Mouse (Mus musculus) stomach, postnatal 0 days (tissue): Measurements from ENCODE around the gene Hmbs. TPM values are rescaled to one million over a fixed set of nuclear protein-coding genes. Genes with fewer than 3 reads are reported as not detected.
"Not testable (repeated sequence)": the region's sequence is repeated elsewhere in the genome, so short reads cannot be mapped to it uniquely, and the experiment has no call there.

Experiments
- ATAC-seq: fragments of 200-750 bp; cut with Nextera tagmentation; 2 replicates; pipeline ENCODE4 v1.8.0; 2017; ENCODE audit not compliant: low FRiP score, low TSS enrichment
- DNase-seq: peaks from one replicate; pipeline ENCODE4 v3.0.0-alpha.2; 2016; ENCODE audit warnings: low spot score
- H3K27ac ChIP-seq: fragments of 300-500 bp; sonication (generic); replicated peaks from 2 replicates; pipeline ENCODE4 v1.5.1; 2014; ENCODE audit warnings: mild to moderate bottlenecking, control low read depth
- H3K27me3 ChIP-seq: fragments of 300-500 bp; sonication (generic); 2 replicates; pipeline ENCODE4 v1.6.1; 2014; ENCODE audit warnings: low read length; ENCODE audit not compliant: control insufficient read depth, insufficient read depth
- H3K36me3 ChIP-seq: fragments of 300-500 bp; sonication (generic); 2 replicates; pipeline ENCODE4 v1.6.1; 2014; ENCODE audit warnings: low read length, mixed read lengths; ENCODE audit not compliant: control insufficient read depth, insufficient read depth
- H3K4me1 ChIP-seq: fragments of 300-500 bp; sonication (generic); replicated peaks from 2 replicates; pipeline ENCODE4 v1.6.1; 2014; ENCODE audit warnings: antibody characterized with exemption; ENCODE audit not compliant: control insufficient read depth, insufficient read depth
- H3K4me2 ChIP-seq: fragments of 300-500 bp; sonication (generic); replicated peaks from 2 replicates; pipeline ENCODE4 v1.6.1; 2014; ENCODE audit warnings: low read depth, mild to moderate bottlenecking, control low read depth, moderate library complexity
- H3K4me3 ChIP-seq: fragments of 300-500 bp; sonication (generic); 2 replicates; pipeline ENCODE4 v1.5.1; 2014; ENCODE audit warnings: low read depth, low read length, control low read depth
- H3K9ac ChIP-seq: fragments of 300-500 bp; sonication (generic); 2 replicates; pipeline ENCODE4 v1.6.1; 2014; ENCODE audit warnings: mild to moderate bottlenecking, low read length, control low read depth, mixed read lengths
- H3K9me3 ChIP-seq: fragments of 300-500 bp; sonication (generic); 2 replicates; pipeline ENCODE4 v1.6.1; 2016; ENCODE audit warnings: low read length; ENCODE audit not compliant: control insufficient read depth
- CTCF ChIP-seq: IDR thresholded peaks from 2 replicates; pipeline ENCODE4 v1.5.1; 2016; ENCODE audit warnings: antibody characterized with exemption, low read depth, mild to moderate bottlenecking, moderate library complexity
- EP300 ChIP-seq: optimal IDR thresholded peaks from 2 replicates; pipeline ENCODE3; 2016; ENCODE audit warnings: antibody characterized with exemption
- WGBS: fragments of 180-500 bp; shearing (Covaris S2); extraction: QIAGEN DNeasy Blood & Tissue Kit; methylation state at CpG from one replicate; pipeline ENCODE4 v1.1.7; 2014; 5-methylcytosine and 5-hydroxymethylcytosine counted together
- polyA plus RNA-seq: library from polyadenylated mRNA; unstranded; fragments of >200 nt; fragmentation: Nextera tagmentation; extraction: Ambion mirVana; gene quantifications from 2 replicates; pipeline ENCODE4 v1.2.1, GENCODE M21; 2015

The Hmbs gene
- polyA plus RNA-seq, 1 experiment from 2014 or later = 68.8 TPM

DNA sequence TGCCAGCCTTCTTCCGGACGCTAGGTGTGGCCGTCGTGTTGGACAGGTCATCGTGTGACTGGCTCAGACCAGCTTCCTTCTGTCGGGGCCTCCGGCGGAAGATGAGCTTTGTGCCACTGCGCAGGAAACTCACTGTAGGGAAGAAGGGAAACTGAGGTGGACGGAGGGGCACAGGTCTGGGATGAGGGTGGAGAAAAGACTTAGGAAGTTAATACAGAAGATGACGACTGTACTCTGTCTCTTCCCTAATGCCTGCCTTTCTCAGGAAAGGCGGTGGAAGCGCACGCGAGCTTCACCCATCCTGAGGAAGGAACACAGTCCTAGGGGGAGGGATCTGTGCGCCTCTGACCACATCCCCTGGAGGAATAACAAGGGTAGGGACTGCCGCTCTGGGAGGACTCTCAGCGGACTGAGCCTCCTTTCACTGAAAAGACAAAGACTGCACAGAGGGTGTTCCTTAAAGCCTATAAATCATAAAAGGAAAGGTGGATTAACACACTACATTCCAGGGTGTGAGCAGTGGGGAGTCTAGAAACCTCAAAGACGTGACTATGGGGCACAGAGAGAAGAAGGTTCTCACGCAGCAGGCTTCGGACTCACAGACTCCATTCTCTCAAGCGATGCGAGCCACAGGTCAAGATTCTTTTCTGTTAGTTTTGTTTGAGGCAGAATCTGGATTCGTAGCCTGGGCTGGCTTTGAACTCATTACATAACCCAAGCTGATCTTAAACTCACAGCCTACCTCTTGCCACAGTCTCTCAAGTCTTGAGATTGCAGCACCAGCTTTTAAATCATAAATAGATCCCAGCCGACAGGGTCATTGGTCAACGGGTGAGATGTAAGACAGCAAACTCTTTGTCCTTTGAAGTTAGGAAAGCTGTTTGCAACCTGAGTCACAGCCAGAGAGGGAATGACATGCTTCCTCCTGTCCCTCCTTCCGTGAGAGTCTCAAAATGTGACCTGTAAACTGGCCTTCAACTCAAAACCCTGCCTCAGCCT is 32.6 kb downstream of the Hmbs start:
- Histone ChIP-seq H3K4me3 (no peak overlapping the region), H3K4me1 (no peaks in the 10 kb centered on the region), H3K27ac (peak overlapping the region; percentile 71), H3K4me2 (peak overlapping the region; percentile 21), H3K9ac (no peak overlapping the region; the same call in 1 of the 2 replicates), H3K9me3 (no peaks in the 10 kb centered on the region), H3K36me3 (peaks cover 18% of the 10 kb centered on the region), H3K27me3 (no peaks in the 10 kb centered on the region)
- DNase-seq (peak; percentile 44), ATAC-seq (peak; percentile 67)
- 21% methylated on average over 27 of the region's 27 CpGs for WGBS
- TF ChIP-seq EP300 (peak; percentile 53), CTCF (peak; percentile 25; the same call in 1 of the 2 replicates)

DNA sequence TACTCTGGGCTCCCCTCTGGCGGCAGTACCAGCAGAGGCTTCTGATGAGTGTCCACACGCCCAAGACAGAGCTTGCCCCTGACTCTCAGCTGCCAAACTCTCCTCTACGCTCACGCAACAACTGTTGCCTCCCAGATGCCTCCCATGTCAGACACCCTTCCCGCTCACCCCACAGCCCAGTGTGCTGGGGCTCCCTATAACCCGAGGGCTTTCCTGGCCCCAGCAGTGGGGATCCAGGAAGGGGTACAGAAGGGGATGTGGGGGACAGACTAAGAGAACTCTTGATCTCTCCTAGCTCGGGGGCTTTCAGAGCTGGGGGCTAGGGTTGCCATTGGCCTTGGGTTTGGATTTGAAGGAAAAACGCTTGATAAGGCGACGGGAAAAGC is 33.3 kb downstream of the Hmbs start:
- TF ChIP-seq CTCF (no peak), EP300 (no peak)
- H3K9ac ChIP-seq = 0 out of 2 replicates have a peak overlapping the region, but pooled peaks have one; percentile 8
- H3K4me2 ChIP-seq = peak overlapping the region; percentile 21
- H3K9me3 ChIP-seq = no peaks in the 10 kb centered on the region
- H3K27ac ChIP-seq = peak overlapping the region; percentile 71
- H3K27me3 ChIP-seq = no peaks in the 10 kb centered on the region
- DNase-seq = no peak
- 0 out of 2 replicates have a peak, but pooled peaks have one; percentile 2 for ATAC-seq
- H3K4me3 ChIP-seq = no peak overlapping the region
- no peaks in the 10 kb centered on the region for H3K4me1 ChIP-seq
- peaks cover 13% of the 10 kb centered on the region for H3K36me3 ChIP-seq
- WGBS = 41% methylated on average over 10 of the region's 10 CpGs

DNA sequence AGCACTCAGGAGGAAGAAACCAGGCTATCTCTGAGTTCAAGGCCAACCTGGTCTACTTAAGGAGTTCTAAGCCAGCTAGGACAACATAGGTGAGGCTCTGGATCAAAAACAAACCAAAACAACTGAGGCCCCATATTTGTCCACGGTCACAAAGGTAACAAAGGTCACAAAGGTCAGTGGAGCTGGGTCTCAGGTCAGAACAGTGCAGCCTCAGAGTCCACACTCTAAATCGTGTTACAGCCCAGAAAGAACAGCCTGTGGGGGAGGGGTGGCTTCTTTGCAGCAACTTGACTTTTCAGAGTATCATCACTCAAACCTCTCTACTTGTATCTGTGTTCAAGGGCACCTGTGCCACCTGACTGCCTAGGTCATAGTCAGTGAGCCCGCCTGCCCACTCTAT is 34.3 kb downstream of the Hmbs start:
- Histone ChIP-seq H3K27me3 (no peaks in the 10 kb centered on the region), H3K9ac (no peak overlapping the region), H3K4me1 (no peaks in the 10 kb centered on the region), H3K36me3 (peaks cover 3% of the 10 kb centered on the region), H3K4me2 (no peak overlapping the region), H3K27ac (no peak overlapping the region), H3K4me3 (no peak overlapping the region), H3K9me3 (no peaks in the 10 kb centered on the region)
- TF ChIP-seq CTCF (no peak), EP300 (no peak)
- DNase-seq (no peak), ATAC-seq (no peak)
- 58% methylated on average over 3 of the region's 3 CpGs for WGBS

DNA sequence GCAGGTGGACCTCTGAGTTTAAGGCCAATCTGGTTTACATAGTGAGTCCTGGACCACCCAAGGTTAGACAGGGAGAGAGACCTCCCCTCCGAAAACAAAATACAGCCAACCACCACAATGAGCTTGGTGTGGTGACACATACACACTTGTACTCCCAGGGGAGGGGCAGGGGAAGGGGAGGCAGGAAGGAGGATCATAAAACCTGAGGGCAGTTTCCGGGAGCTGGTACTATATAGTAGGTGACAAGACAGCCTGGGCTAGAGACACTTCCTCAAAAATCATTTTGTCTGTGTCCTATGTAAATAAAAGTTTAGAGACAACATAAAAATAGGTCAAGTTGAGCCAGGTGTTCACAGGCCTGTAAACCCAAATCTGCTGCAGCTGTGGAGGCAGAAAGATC is 36.8 kb downstream of the Hmbs start:
- no peak for ATAC-seq
- Histone ChIP-seq H3K4me2 (no peak overlapping the region), H3K9me3 (no peaks in the 10 kb centered on the region), H3K9ac (no peak overlapping the region), H3K27me3 (no peaks in the 10 kb centered on the region), H3K27ac (no peak overlapping the region), H3K4me1 (no peaks in the 10 kb centered on the region), H3K4me3 (no peak overlapping the region), H3K36me3 (peaks cover 1% of the 10 kb centered on the region)
- WGBS = 80% methylated on average over 2 of the region's 2 CpGs
- TF ChIP-seq CTCF (no peak), EP300 (no peak)
- DNase-seq = no peak

DNA sequence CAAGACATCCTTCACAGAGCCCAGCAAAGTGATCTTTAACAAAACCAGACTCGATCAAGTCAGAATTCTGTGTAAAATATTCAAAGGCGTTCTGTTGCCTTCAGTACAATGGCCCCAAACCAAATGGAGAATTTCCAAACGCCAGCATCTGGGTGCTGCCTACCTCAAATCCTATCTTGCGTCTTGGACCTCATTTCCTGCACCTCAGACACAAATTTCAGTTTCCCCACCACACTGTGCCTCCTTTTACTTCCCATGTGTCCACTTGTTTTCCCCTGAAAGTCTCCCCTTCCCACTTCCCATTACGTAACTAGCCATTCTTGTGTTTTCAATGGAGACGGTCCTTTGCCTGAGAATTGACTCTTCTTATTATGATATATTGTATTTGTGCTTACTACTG is 37.5 kb downstream of the Hmbs start:
- Histone ChIP-seq H3K9ac (no peak overlapping the region), H3K27me3 (no peaks in the 10 kb centered on the region), H3K9me3 (no peaks in the 10 kb centered on the region), H3K4me1 (no peaks in the 10 kb centered on the region), H3K4me3 (no peak overlapping the region), H3K36me3 (peaks cover 5% of the 10 kb centered on the region), H3K27ac (no peak overlapping the region), H3K4me2 (no peak overlapping the region)
- TF ChIP-seq EP300 (no peak), CTCF (no peak)
- WGBS = 91% methylated on average over 6 of the region's 6 CpGs
- ATAC-seq (no peak), DNase-seq (no peak)

DNA sequence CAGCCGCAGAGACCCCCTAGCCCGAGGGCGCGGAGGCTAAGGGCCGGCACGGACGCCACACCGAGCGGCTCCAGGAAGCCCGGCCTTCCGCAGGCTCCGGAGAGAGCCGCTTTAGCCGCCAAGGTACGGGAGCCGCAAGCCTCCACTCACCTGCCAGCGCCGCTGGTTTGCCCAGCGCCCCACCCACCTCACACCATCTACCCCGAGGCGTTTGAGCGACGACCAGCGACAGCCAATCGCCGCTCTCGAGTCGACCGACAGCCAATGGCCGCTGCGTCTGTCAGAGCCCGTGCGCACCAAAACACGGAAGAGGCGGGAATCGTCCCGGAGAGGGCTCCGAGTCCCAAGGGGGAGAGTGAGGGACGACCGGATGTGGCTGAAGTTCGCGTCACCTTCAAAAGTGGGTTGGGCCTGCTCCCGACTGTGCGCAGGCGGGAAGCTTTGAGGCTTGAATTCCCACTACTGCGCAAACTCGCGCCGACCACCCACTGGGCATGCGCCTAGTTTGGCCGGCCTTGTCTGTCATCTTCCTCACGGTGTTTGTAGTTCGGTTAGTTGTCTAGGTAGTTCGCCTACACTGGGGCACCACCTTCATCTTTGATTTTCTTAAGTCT is 38.5 kb downstream of the Hmbs start, which contains the start of gene Hinfp:
Gene Hinfp, minus strand, starts transcription at position 206 of the 614 bp plus-strand sequence.
- Histone ChIP-seq H3K4me3 (peak within 1 kb of the TSS; percentile 83), H3K9ac (peak within 1 kb of the TSS; percentile 93), H3K9me3 (no peaks in the 10 kb centered on the region), H3K27me3 (no peaks in the 10 kb centered on the region), H3K27ac (peak within 1 kb of the TSS; percentile 88), H3K4me1 (no peaks in the 10 kb centered on the region), H3K36me3 (peaks cover 10% of the 10 kb centered on the region), H3K4me2 (peak within 1 kb of the TSS; percentile 83)
- WGBS = under 1% methylated on average over 54 of the region's 54 CpGs
- peak; percentile 99 for ATAC-seq
- DNase-seq = peak; percentile 99
- TF ChIP-seq EP300 = no peak
- TF ChIP-seq CTCF = 0 out of 2 replicates have a peak, but pooled peaks have one; percentile 7

DNA sequence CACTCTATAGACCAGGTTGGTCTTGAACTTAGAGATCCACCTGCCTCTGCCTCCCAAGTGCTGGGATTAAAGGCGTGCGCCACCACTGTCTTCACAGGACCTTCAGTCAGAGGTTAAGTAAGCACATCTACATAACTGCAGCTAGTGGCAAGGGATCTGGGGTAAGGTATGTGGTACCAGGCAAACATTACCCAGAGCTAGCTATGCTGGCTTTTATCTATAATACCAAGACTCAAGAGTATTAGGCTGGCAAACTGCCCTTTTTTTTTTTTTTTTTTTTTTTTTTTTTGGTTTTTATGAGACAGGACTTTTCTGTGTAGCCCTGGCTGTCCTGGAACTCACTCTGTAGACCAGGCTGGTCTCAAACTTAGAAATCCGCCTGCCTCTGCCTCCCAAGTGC is 44.0 kb downstream of the Hmbs start:
- H3K4me3 ChIP-seq, H3K9ac ChIP-seq, ATAC-seq, DNase-seq, H3K4me1 ChIP-seq, H3K27me3 ChIP-seq, H3K4me2 ChIP-seq, H3K27ac ChIP-seq, H3K9me3 ChIP-seq: not testable (repeated sequence)
- peaks cover 41% of the 10 kb centered on the region for H3K36me3 ChIP-seq
- 91% methylated on average over 3 of the region's 3 CpGs for WGBS
